Mouse (Mus musculus) forebrain, embryonic 12.5 days (tissue): ENCODE results near the gene Lamb3. TPM values are rescaled to one million over a fixed set of nuclear protein-coding genes. Genes with fewer than 3 reads are reported as not detected.

ENCODE experiments used
- ATAC-seq: fragments of 200-750 bp; cut with Nextera tagmentation; 2 replicates; pipeline ENCODE4 v1.8.0; 2017; ENCODE audit warnings: moderate TSS enrichment; ENCODE audit not compliant: low FRiP score
- H3K27ac ChIP-seq: fragments of 300-500 bp; sonication (generic); 2 replicates; pipeline ENCODE4 v1.5.1; 2016; ENCODE audit warnings: mild to moderate bottlenecking
- H3K27me3 ChIP-seq: fragments of 300-500 bp; sonication (generic); 2 replicates; pipeline ENCODE4 v1.6.1; 2016; ENCODE audit warnings: mild to moderate bottlenecking
- H3K36me3 ChIP-seq: fragments of 300-500 bp; sonication (generic); replicated peaks from 2 replicates; pipeline ENCODE4 v1.6.1; 2016; ENCODE audit warnings: mild to moderate bottlenecking
- H3K4me1 ChIP-seq: fragments of 300-500 bp; sonication (generic); 2 replicates; pipeline ENCODE4 v1.6.1; 2016
- H3K4me2 ChIP-seq: fragments of 300-500 bp; sonication (generic); 2 replicates; pipeline ENCODE4 v1.6.1; 2016; ENCODE audit warnings: mild to moderate bottlenecking, moderate library complexity
- H3K4me3 ChIP-seq: fragments of 300-500 bp; sonication (generic); replicated peaks from 2 replicates; pipeline ENCODE4 v1.5.1; 2016; ENCODE audit warnings: mild to moderate bottlenecking
- H3K9ac ChIP-seq: fragments of 300-500 bp; sonication (generic); 2 replicates; pipeline ENCODE4 v1.6.1; 2016; ENCODE audit warnings: mild to moderate bottlenecking
- H3K9me3 ChIP-seq: fragments of 300-500 bp; sonication (generic); 2 replicates; pipeline ENCODE4 v1.6.1; 2016
- WGBS: fragments of 180-500 bp; shearing (Covaris S2); methylation state at CpG from one replicate; pipeline ENCODE4 v1.1.7; 2016; 5-methylcytosine and 5-hydroxymethylcytosine counted together
- polyA plus RNA-seq: library from polyadenylated mRNA; unstranded; fragments of >200 nt; fragmentation: Nextera tagmentation; extraction: Ambion mirVana; gene quantifications from 2 replicates; pipeline ENCODE4 v1.2.1, GENCODE M21; 2016

The Lamb3 gene
- polyA plus RNA-seq, 1 experiment from 2014 or later = 0.77 TPM

DNA sequence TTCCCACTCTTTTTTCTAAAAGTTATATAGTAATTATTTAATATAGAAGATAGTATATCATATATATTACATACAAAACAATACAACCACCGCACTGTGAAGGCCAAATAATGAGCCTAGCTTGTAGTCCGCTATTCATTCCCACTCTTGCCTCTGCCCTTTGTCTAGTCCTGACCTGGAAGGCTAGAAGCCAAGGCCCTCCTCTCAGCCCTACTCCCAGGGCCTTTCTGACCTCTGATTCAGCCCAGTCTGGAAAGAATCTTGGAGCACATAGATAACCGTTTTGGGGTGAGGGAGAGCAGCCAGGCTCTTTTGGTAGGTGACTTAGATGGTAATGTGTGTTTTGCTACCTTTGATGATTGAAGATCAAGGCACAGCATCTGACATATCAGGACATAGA is 86.4 kb downstream of the Lamb3 start:
- Histone ChIP-seq H3K36me3 (no peaks in the 10 kb centered on the region), H3K4me2 (no peak overlapping the region), H3K27me3 (no peaks in the 10 kb centered on the region), H3K4me3 (no peak overlapping the region), H3K9me3 (no peaks in the 10 kb centered on the region), H3K4me1 (no peaks in the 10 kb centered on the region), H3K9ac (no peak overlapping the region), H3K27ac (no peak overlapping the region)
- ATAC-seq = no peak
- 68% methylated on average over 3 of the region's 3 CpGs for WGBS

DNA sequence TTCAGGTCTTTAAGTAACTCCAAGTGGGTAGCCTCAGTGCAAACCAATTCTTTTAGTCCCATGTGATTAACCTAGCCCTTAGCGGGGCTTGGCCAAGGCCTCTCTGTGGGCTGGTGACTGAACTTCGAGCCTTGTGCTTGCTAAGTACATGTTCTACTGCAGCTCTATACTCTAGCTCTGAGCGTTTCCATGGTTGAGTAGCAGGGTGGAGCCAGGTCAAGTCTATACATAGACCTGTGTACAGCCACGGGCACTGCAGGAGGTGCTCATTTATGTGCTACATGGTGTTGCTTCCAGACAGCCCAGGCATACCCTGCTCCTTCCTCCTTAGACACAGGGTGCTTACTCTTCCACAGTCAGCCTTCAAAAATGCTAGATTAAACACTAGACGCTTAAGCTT is 88.4 kb downstream of the Lamb3 start:
- H3K9ac ChIP-seq = no peak overlapping the region
- H3K27me3 ChIP-seq = no peaks in the 10 kb centered on the region
- no peaks in the 10 kb centered on the region for H3K4me1 ChIP-seq
- no peak overlapping the region for H3K27ac ChIP-seq
- no peak for ATAC-seq
- H3K36me3 ChIP-seq = no peaks in the 10 kb centered on the region
- no peak overlapping the region for H3K4me3 ChIP-seq
- no peaks in the 10 kb centered on the region for H3K9me3 ChIP-seq
- no peak overlapping the region for H3K4me2 ChIP-seq
- 91% methylated on average over 5 of the region's 5 CpGs for WGBS

DNA sequence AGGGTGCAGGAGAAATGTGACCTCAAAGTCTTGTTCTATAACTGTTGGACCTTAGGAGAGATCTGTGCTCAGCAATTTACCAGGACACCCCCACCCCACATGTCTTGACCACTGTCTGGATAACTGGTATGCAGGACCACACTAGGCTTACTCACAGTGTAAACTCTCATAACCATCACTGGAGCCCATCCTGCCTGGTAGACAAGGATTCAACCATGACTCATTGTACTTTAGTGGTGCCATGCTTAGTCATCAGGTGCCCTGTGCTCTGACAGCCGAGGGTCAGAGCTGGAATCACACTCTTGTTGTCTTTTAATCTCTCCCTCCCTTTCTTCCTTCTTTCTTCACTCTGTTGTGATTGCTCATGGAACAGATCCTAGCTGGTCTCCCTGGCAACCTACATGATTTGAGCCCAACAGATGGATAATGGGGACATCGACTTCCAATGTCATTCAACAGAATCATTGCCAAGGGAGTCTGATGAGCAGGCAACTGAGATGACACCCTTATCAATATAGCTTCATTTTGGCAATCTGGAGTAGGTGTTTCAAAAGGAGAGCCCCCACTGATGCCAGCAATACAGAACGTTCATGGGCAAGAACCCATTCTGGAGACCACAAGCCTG is 90.8 kb downstream of the Lamb3 start:
- Histone ChIP-seq H3K4me1 (no peaks in the 10 kb centered on the region), H3K9me3 (no peaks in the 10 kb centered on the region), H3K27ac (no peak overlapping the region), H3K36me3 (no peaks in the 10 kb centered on the region), H3K27me3 (0 out of 2 replicates have a peak, but pooled peaks cover 3% of the 10 kb centered on the region), H3K9ac (no peak overlapping the region), H3K4me2 (no peak overlapping the region), H3K4me3 (no peak overlapping the region)
- ATAC-seq = no peak
- 85% methylated on average over 3 of the region's 3 CpGs for WGBS

DNA sequence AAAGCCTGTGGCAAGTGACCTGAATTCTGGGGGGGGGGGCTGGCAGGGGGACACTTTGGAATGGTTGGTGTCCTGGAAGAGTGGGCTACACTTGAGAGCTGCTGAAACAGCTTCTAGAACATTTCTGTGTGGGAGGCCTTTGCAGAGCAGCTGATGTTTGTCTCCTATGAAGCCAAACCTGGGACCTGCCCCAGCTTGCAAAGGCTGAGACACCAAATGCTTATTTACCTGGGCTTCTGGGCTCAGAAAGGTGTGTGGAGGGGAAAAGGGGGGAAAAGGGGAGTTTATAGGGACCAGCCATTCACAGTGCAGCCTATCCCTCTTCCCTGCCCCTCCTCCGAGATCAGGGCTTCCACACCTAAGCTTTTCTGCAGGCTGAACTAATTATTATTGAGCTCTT is 92.5 kb downstream of the Lamb3 start:
- Histone ChIP-seq H3K36me3 (no peaks in the 10 kb centered on the region), H3K27ac (no peak overlapping the region), H3K4me3 (no peak overlapping the region), H3K27me3 (0 out of 2 replicates have a peak, but pooled peaks cover 7% of the 10 kb centered on the region), H3K9me3 (no peaks in the 10 kb centered on the region), H3K4me2 (no peak overlapping the region), H3K9ac (no peak overlapping the region), H3K4me1 (no peaks in the 10 kb centered on the region)
- no peak for ATAC-seq
- WGBS = 58% methylated on average over 1 of the region's 1 CpGs

- 67% methylated on average over 6 of the region's 6 CpGs for WGBS
- Histone ChIP-seq H3K4me1 (peaks cover 4% of the 10 kb centered on the region), H3K27ac (no peak overlapping the region)
Observed at GRCm38 (mm10) chr1:193301216-193302092, 94.0 kb downstream of the Lamb3 start.

DNA sequence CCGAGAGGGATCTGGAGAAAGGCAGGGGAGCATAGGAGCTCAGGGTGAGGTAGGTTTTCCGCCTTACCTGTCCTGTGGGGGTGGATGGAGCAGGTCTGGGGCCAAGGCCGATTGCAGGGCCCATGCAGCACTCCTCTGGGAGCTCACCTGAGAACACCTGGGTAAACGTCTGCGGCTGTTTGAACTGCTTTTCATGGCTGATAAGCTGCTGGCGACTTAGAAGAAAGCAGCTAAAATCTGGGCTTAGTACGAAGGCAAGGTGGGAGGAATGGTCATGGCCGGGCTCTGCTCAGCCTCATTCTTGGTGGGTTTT is 94.5 kb downstream of the Lamb3 start:
- no peaks in the 10 kb centered on the region for H3K36me3 ChIP-seq
- H3K4me1 ChIP-seq = peaks cover 4% of the 10 kb centered on the region
- H3K27ac ChIP-seq = no peak overlapping the region
- no peak overlapping the region for H3K4me2 ChIP-seq
- 67% methylated on average over 8 of the region's 8 CpGs for WGBS
- no peak overlapping the region for H3K4me3 ChIP-seq
- H3K27me3 ChIP-seq = 0 out of 2 replicates have a peak, but pooled peaks cover 7% of the 10 kb centered on the region
- H3K9me3 ChIP-seq = no peaks in the 10 kb centered on the region
- ATAC-seq = no peak
- H3K9ac ChIP-seq = no peak overlapping the region

More at GRCm38 (mm10) chr1:193301216-193302092, 94.0 kb downstream of the Lamb3 start:
- H3K9ac ChIP-seq = no peak overlapping the region
- H3K4me3 ChIP-seq = no peak overlapping the region
- no peak for ATAC-seq
- H3K36me3 ChIP-seq = no peaks in the 10 kb centered on the region
- 0 out of 2 replicates have a peak, but pooled peaks cover 7% of the 10 kb centered on the region for H3K27me3 ChIP-seq
- no peaks in the 10 kb centered on the region for H3K9me3 ChIP-seq
- no peak overlapping the region for H3K4me2 ChIP-seq

DNA sequence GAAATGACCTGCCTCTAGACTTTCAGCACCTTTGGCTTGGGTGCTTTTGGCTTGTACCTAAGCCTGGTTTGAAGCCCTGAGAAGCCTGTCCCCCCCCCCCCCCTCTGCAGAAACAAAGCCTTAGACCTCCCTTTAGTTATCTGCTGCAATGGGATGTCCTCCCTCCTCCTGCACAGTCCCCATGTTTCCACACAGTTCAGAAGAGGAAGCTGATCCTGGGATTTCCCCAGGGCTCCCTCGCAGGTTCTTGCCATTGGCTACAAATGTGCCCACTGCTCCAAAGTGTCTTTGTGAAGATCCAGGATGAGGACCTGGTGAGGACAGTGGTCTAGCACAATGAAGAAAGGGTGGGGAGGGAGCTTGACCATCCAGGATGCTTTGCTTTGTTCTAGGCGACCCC is 95.6 kb downstream of the Lamb3 start:
- Histone ChIP-seq H3K27ac (no peak overlapping the region), H3K27me3 (0 out of 2 replicates have a peak, but pooled peaks cover 7% of the 10 kb centered on the region), H3K4me2 (no peak overlapping the region), H3K9me3 (no peaks in the 10 kb centered on the region), H3K9ac (no peak overlapping the region), H3K36me3 (no peaks in the 10 kb centered on the region), H3K4me3 (no peak overlapping the region), H3K4me1 (peaks cover 4% of the 10 kb centered on the region)
- ATAC-seq = no peak
- WGBS = 69% methylated on average over 2 of the region's 2 CpGs

DNA sequence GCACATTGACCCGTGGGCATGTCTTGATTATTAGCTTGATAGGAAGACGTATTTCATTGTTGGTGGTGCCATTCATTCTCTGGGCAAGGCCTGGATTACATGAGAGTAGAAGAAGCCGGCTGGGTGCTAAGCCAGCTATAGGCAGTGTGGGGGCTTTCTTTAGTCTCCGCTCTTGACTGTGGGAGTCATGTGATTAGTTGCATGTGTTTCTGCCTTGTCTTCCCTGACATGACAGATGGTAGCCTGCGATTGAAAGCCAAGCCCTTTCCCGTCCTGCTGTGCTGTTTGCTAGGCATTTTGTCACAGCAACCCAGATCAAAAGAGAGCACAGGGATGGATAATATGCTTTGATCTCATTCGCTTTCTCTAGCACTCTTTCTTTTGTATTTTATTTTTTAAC is 97.9 kb downstream of the Lamb3 start:
- no peak overlapping the region for H3K9ac ChIP-seq
- H3K4me1 ChIP-seq = peaks cover 4% of the 10 kb centered on the region
- ATAC-seq = peak; percentile 75; the same call in 1 of the 2 replicates
- no peak overlapping the region for H3K4me3 ChIP-seq
- H3K36me3 ChIP-seq = no peaks in the 10 kb centered on the region
- H3K27ac ChIP-seq = no peak overlapping the region
- no peak overlapping the region for H3K4me2 ChIP-seq
- WGBS = 34% methylated on average over 7 of the region's 7 CpGs
- no peaks in the 10 kb centered on the region for H3K9me3 ChIP-seq
- 0 out of 2 replicates have a peak, but pooled peaks cover 7% of the 10 kb centered on the region for H3K27me3 ChIP-seq

GRCm38 (mm10) chr1:193306832-193307231 is 99.3 kb downstream of the Lamb3 start:
- 0 out of 2 replicates have a peak, but pooled peaks cover 7% of the 10 kb centered on the region for H3K27me3 ChIP-seq
- WGBS = 89% methylated on average over 2 of the region's 2 CpGs
- H3K4me2 ChIP-seq = no peak overlapping the region
- H3K9ac ChIP-seq = no peak overlapping the region
- no peak for ATAC-seq
- no peak overlapping the region for H3K27ac ChIP-seq
- H3K4me3 ChIP-seq = no peak overlapping the region
- peaks cover 4% of the 10 kb centered on the region for H3K4me1 ChIP-seq
- H3K36me3 ChIP-seq = no peaks in the 10 kb centered on the region
- H3K9me3 ChIP-seq = no peaks in the 10 kb centered on the region

DNA sequence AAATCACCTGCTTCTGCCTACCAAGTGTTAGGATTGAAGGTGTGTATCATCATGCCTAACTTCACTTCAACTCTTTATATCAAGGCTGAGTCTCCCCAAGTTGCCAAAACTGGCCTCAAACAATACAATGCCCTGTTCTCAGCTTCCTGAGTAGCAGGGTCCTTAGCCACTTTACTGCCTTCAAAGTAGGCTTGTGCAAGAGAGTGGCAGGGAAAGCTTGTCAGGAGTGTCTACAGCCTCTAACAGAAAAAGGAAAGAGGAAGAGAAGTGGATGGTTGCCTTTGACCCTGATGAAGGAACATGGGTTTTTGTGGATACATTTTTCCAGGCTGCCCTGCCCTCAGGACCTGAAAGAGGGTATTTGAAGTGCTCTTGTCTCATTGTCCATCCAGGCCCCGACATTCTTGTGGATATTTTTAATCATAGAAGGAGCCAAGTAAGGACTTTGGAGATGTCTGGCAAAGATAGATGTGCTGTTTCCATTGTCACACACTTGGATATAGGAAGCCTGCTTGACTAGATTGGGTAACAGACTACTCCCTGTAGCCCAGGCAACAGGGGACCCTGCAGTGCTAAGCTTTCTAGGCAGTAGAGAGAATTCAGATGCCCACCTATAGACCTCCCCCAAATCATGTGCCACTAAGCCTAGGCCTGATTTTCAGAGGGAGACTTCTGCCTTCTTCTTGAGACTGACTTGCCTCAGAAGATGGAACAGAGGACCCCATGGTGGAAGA is 102.5 kb downstream of the Lamb3 start:
- H3K36me3 ChIP-seq = no peaks in the 10 kb centered on the region
- H3K27ac ChIP-seq = no peak overlapping the region
- no peak for ATAC-seq
- H3K4me3 ChIP-seq = no peak overlapping the region
- no peaks in the 10 kb centered on the region for H3K27me3 ChIP-seq
- peaks cover 4% of the 10 kb centered on the region for H3K4me1 ChIP-seq
- H3K4me2 ChIP-seq = no peak overlapping the region
- whole genome bisulfite sequencing = 59% methylated on average over 1 of the region's 1 CpGs
- no peak overlapping the region for H3K9ac ChIP-seq
- H3K9me3 ChIP-seq = no peaks in the 10 kb centered on the region

DNA sequence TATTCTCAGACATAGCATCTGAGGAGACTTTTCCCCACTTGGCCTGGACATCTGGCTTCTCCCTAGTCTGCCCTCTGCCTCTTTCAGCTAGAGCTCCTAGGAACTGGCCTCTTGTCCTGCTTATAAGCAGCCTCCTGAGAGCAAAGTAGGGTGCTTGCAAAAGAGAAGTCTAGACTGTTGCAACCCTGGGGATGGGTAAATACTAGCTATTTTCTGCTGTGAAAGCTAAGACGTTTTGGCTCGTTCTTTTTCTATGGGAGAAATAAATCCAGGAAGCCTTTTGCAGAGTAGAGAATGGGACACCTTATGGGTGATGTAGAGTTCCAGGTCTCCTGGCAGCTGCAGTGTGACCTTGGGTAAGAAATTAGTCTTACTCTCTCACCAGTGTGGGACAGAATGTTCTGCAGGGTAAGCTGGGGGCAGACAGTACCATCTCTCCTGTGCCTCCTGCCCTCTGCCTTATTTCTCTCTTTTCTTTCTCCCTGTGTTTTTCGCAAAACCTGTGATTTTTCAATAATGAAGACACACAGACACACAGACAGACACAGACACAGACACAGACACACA is 103.1 kb downstream of the Lamb3 start:
- Histone ChIP-seq H3K4me2 (no peak overlapping the region), H3K4me1 (no peaks in the 10 kb centered on the region), H3K27me3 (no peaks in the 10 kb centered on the region), H3K9ac (no peak overlapping the region), H3K36me3 (no peaks in the 10 kb centered on the region), H3K27ac (no peak overlapping the region), H3K9me3 (no peaks in the 10 kb centered on the region), H3K4me3 (no peak overlapping the region)
- no peak for ATAC-seq
- 89% methylated on average over 3 of the region's 3 CpGs for WGBS

GRCm38 (mm10) chr1:193311596-193311995 is 104.1 kb downstream of the Lamb3 start:
- Histone ChIP-seq H3K9ac (no peak overlapping the region), H3K4me3 (no peak overlapping the region), H3K36me3 (no peaks in the 10 kb centered on the region), H3K9me3 (no peaks in the 10 kb centered on the region), H3K27me3 (no peaks in the 10 kb centered on the region), H3K27ac (no peak overlapping the region), H3K4me2 (no peak overlapping the region), H3K4me1 (no peaks in the 10 kb centered on the region)
- no peak for ATAC-seq
- 85% methylated on average over 1 of the region's 1 CpGs for WGBS
